Mouse (Mus musculus): ENCODE data around the gene Syap1.

The Syap1 gene

DNA sequence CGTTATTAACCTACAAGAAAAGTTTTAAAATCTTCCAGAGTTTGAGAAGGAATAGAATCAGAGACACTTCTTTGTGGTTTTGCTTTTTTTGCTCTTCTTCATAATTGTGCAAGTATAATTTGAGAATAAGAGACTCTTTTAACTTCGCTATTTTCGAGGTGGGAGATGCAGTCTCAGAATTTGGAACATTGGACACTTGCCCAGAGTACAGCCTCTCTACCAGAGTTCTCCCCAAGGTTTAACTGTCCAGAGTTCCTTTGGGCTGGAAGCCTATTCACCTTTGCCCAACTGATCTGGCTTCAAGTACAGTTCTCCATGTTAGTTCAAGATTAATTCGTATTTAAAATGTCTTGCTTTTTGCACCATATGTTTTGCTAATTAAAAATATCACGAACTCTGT lies 58.5 kb downstream of the Syap1 start:
- DNase-seq = no peak

DNA sequence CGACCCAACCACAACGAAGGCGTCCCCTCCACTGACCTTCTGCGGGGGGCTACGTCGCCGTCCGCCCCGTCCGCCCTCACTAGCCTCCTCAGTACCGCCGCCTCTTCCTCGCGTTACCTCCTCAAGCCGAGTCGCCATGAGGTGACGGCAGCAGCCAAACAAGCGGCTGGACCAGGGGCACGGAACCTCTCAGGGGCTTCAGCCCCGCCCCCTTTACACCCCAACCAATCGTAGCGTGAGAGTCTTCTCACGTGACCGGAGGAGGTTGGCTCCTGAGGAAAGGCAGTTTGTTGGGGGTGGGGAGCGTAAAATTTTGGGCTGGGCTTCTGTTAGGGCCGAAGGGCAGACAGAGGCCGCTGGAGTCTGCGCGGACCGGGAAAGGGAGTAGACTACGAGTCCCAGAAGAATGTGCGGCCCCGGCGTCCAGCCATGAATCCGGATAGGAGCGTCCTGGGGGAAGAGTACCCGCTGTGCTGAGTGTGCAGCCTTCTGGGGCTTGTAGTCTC lies 59.0 kb downstream of the Syap1 start, which contains the start of gene Txlng:
Gene Txlng (minus strand): TSS at position 252 of the 506 bp plus-strand sequence.
- DNase-seq = peak; percentile 94

- DNase-seq = no peak
These were observed 59.5 kb downstream of the Syap1 start for GRCm38 (mm10) chrX:162828783-162829182.

DNA sequence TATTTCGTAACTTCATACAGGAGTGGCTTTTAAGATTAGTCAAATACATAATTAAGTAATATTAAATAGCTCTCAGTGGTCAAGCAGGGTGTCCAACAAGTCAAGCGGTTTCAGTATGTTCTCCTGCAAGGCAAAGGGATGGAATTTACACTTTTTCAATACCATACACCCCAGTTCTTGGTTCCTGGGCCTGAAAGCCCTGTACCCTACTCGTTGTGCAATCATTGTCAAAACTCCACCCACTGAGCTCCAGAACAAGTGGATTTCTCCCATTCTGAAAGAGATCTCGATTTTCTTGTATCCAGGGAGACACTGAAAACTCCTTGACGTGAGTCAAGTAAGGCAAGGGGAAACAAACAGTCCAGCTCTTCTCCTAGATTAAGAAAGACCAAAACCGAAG lies 60.2 kb downstream of the Syap1 start:
- no peak for DNase-seq
